Mouse (Mus musculus): ENCODE results near the gene Kxd1.

Gene Kxd1

GRCm38 (mm10) chr8:70527512-70528181 is at the start of gene Kxd1, which contains the start of gene Fkbp8:
Gene Kxd1, minus strand, starts transcription at chr8:70527956.
Gene Fkbp8, plus strand, starts transcription at chr8:70527724.
- peak; percentile 99 for DNase-seq

GRCm38 (mm10) chr8:70577207-70577606 is 49.5 kb upstream of the Kxd1 start:
- DNase-seq = no peak

GRCm38 (mm10) chr8:70574915-70575314 is 47.2 kb upstream of the Kxd1 start:
- peak; percentile 80 for DNase-seq

- DNase-seq = no peak
Observed at GRCm38 (mm10) chr8:70574302-70574701, 46.5 kb upstream of the Kxd1 start.

- no peak for DNase-seq
Observed at GRCm38 (mm10) chr8:70570990-70571389, 43.2 kb upstream of the Kxd1 start.

- no peak for DNase-seq
Observed at GRCm38 (mm10) chr8:70570360-70570759, 42.6 kb upstream of the Kxd1 start.

DNA sequence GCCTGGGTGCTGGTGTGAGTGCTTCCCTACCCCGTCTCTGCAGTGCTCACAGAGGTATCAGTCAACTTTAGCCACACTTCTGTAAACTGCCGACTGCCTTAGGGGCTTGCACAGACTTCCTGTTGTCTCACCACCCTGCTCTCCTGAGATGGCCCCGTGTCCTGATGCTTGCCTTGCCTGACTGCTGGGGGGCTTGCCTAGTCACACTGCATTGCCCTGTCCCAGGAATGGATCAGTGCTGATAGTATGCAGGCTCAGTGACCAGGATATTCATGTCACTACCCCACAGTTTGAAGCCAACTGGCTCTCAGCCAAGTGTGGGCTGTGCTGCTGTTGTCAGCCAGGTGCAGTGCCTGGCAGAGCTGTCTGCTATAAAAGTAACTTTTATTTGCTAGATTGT is 37.8 kb upstream of the Kxd1 start:
- DNase-seq = peak; percentile 58

- no peak for DNase-seq
Observed at GRCm38 (mm10) chr8:70564696-70565235, 37.0 kb upstream of the Kxd1 start.

DNA sequence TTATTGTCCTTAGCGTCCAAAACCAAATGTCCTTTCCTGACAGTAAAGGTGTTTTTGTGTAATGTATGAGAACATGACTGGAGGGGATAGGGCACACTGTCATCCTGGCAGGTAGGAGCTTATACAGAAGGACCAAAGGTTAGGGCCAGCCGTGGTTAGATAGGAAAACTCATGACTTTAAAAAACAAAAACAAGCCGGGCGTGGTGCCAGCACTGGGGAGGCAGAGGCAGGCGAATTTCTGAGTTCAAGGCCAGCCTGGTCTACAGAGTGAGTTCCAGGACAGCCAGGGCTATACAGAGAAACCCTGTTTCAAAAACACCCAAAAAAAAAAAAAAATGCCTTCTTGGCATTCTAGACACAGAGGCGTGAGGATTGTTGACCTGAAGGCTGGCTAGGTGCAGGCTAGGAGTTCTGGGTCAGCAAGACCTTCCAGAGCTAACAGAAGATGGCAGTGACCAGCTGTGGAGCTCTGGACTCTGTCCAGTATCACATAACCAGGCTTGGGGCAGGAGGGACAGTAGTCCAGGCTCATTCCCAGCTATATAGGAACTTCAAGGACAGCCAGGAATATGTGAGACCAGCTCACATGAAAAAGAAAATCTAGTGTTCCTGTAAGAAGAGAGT is 36.1 kb upstream of the Kxd1 start:
- no peak for DNase-seq

DNA sequence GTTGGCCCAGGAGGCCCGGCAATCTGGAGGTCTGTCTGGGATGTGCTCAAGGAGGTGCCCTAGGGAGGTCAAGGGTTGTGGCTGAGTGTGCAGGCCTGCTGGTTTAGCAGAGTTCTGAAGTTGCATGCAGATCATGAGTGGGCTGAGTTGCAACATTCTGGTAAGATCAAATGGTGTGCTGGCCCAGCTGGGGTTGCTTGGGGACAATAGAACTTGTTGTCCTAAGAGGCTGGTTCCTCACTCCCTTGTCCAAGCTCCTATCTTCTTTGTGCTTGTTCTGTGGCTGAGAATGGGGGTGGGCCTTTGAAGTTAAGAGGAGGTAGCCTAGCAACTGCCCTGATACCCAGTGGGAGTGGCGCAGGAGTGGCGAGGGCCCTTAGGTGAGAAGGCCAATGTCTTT is 35.0 kb upstream of the Kxd1 start:
- DNase-seq = no peak

GRCm38 (mm10) chr8:70561809-70562535 is 34.2 kb upstream of the Kxd1 start:
- DNase-seq = no peak

- DNase-seq = no peak
Observed at GRCm38 (mm10) chr8:70561357-70561756, 33.6 kb upstream of the Kxd1 start.

DNA sequence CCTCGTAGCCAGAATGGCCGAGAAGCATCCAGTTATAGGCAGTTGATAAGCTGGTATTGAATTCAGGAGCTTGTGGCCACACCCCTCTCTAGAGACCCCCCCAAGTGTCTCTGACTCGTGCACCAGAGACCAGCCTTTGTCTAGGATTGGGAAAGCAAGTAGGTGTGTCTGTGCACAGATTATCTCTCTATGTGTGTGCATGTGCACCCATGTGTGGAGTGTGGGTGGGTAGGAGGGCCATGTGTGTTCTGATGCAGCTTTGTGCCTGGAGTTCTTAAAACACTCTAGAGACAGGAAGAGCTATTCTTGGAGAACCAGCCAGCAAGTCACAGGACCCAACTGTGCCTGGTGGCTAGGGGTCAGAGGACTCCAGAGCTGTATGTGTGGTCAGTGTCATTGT is 32.8 kb upstream of the Kxd1 start:
- DNase-seq = no peak

GRCm38 (mm10) chr8:70560096-70560495 is 32.3 kb upstream of the Kxd1 start:
- peak; percentile 73 for DNase-seq

GRCm38 (mm10) chr8:70558983-70559382 is 31.2 kb upstream of the Kxd1 start:
- no peak for DNase-seq

GRCm38 (mm10) chr8:70558334-70558733 is 30.6 kb upstream of the Kxd1 start:
- no peak for DNase-seq

DNA sequence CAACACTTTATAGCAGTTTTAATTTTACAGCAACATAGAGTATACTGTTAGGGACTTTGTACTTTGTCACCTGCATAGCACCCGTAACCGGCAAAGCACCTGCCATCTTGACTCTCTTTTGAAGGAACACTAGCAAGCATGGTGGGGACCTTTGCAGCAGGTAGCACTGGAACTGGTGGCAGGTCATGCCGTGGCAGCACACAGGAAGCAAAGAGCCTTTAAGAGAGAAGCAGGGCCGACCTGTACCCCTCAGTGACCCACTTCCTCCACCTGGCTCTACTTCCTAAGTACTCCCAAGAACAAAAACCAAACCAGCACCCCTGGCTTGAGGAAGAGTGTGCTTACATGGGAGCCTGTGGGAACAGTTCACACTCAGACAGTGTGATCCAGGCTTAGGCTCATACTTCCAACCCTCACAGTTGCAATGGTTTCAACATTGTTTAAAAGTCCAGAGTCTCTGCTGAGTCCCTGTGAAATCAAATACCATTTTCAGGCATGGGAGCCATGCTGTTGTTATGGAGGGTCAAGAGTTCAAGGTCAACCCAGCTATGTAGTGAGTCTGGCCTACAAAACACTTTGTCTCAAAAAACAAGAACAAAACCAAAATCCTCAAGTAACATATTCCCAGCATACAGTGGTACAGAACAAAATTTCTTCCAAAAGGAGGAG is 27.5 kb upstream of the Kxd1 start:
- DNase-seq = no peak

GRCm38 (mm10) chr8:70553740-70554139 is 26.0 kb upstream of the Kxd1 start:
- DNase-seq = peak; percentile 68

GRCm38 (mm10) chr8:70552836-70553235 is 25.1 kb upstream of the Kxd1 start:
- no peak for DNase-seq

DNA sequence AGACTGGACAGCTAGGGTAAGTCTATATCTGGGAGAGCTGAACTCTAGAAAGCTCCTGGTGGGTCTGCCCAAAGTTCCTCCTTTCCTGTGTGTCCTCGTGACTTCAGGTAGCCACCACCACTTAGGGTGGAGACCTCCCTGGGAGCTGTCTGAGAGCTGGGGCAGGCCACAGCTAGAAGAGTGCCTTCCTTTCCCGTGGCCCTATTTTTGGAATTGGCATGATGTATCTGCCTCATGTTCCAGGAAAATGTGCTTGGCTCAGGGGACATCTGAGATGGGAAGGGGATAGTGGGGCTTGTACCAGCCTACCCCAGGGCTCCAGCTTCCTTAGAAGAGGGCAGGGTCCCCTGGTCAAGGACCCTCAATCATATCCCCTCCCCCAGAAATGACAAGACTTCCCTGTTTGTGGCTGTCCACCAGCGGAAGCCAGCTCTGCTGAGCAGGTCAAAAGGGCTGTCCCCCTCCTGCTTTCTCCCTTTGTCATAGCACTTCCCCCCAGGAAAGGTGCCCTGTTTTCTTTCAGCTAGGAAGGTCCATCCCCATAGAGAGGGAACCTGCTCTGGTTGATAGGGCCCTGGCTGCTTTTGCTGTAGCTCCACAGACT is 23.9 kb upstream of the Kxd1 start:
- no peak for DNase-seq

DNA sequence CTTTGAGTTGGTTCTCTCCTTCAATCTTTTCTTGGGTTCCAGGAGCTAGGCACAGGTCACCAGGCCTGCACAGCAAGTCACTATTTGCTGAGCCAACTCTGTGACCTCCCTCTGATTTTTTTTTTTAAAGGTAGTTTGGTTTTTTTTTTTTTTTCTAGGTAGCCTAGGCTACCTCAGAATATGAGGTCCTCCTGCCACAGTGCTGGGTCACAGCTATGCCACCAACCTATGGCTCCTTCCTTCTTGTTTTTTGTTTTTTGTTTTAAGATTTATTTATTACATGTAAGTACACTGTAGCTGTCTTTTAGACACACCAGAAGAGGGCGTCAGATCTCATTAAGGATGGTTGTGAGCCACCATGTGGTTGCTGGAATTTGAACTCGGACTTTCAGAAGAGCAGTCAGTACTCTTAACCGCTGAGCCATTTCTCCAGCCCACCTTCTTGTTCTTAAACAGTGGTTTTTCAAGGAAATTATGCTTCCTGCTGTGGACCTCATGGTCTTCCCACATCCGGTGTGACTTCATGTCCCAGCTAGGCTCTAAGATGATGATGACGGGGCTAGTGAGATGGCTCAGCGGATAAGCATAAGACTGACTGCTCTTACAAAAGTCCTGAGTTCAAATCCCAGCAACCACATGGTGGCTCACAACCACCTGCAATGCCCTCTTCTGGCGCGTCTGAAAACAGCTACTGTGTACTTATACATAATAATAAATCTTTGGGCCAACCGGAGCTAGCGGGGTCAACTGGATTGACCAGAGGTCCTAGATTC is 21.8 kb upstream of the Kxd1 start:
- DNase-seq = no peak

- DNase-seq = no peak
Observed at GRCm38 (mm10) chr8:70547762-70548161, 20.0 kb upstream of the Kxd1 start.

Data from kidney, adult 9 months (tissue).